Mouse (Mus musculus) brain, embryonic 18.5 days (tissue): Measurements from ENCODE around the gene Fbxo34.
"Not testable (repeated sequence)": the region's sequence is repeated elsewhere in the genome, so short reads cannot be mapped to it uniquely, and the experiment has no call there.

Experiments
- DNase-seq: peaks from one replicate; pipeline ENCODE4 v3.0.0-alpha.2; 2012; ENCODE audit warnings: low read depth, low spot score

Gene Fbxo34

GRCm38 (mm10) chr14:47450121-47450520, at the start of gene Fbxo34:
Gene Fbxo34, plus strand, starts transcription at chr14:47450421.
- DNase-seq: not testable (repeated sequence)

- DNase-seq: no peak
These were observed 47.5 kb upstream of the Fbxo34 start for GRCm38 (mm10) chr14:47402735-47403134.

DNA sequence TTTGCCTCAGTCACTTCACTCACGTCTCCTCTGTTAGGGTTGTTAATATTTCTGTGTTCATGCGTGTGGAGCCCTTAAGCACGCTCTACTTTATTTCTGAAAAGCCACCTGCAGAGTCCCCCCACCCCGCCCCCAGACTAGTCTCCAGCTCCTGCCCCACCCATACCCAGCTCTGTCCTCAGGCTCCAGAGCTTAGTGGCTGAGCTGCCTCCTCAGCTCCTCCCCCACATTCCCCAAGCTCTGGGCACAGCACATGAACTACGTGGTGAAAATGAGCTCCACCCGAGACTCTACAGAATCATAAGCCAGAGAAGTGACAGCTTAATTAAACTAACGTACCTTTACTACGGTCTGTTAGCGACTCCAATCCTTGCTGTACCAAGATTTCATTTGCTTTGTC, 44.2 kb upstream of the Fbxo34 start:
- no peak for DNase-seq

- DNase-seq: no peak
These were observed 32.9 kb upstream of the Fbxo34 start for GRCm38 (mm10) chr14:47417346-47417745.

- DNase-seq: peak; percentile 77
These were observed 32.2 kb upstream of the Fbxo34 start, which contains the start of gene Dlgap5 for GRCm38 (mm10) chr14:47417775-47418665. Gene Dlgap5, minus strand, starts transcription at chr14:47418407.

DNA sequence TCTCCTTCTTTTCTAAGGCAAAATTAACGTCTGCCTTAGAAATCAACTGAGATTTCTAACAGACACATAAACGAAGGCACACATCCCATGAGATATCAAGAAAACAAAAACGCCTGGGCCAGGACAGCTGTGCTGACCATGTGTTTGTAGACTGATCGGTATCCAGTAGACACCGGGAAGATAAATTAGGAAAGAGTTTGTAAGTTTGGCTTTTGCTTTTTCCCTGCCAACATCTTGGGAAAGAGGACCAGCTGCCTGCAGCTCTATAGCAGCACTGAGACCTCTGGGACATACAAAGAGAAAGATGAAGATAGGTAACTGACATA, 31.6 kb upstream of the Fbxo34 start:
- no peak for DNase-seq

- DNase-seq: no peak
These were observed 31.1 kb upstream of the Fbxo34 start for GRCm38 (mm10) chr14:47419034-47419625.

- no peak for DNase-seq
These were observed 30.4 kb upstream of the Fbxo34 start for GRCm38 (mm10) chr14:47419723-47420276.

DNA sequence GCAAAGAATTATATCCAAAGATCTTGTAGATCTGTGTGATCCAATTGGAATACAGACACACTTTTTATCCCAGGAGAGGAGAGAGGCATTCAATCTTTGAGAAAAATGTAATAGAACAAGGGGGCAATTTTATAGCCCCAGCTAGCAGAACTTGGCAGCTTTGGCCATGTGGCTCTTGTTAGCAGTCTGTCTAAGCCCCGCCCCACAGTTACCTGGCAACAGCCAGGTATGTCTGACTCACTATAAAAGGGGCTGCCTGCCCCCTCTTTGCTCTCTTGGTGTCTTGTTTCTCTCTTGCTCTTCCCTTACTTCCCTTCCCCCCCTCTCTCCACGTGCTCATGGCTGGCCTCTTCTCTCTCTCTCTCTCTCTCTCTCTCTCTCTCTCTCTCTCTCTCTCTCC, 28.6 kb upstream of the Fbxo34 start:
- no peak for DNase-seq

DNA sequence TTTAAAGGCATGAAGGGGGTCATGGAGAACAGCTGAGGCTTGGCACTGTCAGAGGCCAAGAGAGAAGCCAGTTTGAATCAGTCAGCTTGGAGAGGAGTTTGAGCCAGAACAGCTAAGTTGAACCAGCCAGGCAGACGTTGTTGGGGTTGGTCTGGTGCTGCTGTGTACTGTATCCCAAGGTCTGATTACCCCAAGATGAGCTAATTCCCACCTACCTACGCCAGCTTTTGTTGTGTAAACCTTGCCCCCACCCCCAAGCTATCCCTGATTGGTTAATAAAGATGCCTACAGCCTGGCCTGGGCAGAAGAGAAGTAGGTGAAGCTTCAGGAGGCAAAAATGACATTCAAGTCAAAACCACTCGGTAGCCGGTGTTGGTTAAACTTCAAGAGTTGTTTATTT, 27.8 kb upstream of the Fbxo34 start:
- no peak for DNase-seq

GRCm38 (mm10) chr14:47432987-47433386, 17.2 kb upstream of the Fbxo34 start:
- DNase-seq: no peak

DNA sequence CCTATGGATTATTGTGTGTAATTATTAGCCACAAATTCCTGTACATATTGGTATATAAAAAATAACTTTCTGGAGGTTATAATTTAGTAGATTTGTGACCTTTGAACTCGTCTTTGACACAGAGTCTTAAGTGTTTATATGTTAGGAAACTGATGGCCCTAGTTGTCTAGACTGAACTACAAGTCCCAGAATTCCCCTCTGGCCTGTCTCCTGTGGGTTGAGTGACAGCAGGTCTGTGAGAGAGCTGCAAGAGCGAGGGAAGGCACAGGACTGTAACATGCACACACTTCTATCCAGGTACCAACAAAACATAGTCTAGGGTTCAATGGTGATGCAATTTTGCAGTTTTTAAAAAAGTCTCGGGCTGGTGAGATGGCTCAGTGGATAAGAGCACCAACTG, 11.3 kb upstream of the Fbxo34 start:
- no peak for DNase-seq

- no peak for DNase-seq
These were observed 5.3 kb upstream of the Fbxo34 start for GRCm38 (mm10) chr14:47444907-47445306.

- DNase-seq: peak; percentile 18
These were observed 4.7 kb upstream of the Fbxo34 start for GRCm38 (mm10) chr14:47445331-47446095.

DNA sequence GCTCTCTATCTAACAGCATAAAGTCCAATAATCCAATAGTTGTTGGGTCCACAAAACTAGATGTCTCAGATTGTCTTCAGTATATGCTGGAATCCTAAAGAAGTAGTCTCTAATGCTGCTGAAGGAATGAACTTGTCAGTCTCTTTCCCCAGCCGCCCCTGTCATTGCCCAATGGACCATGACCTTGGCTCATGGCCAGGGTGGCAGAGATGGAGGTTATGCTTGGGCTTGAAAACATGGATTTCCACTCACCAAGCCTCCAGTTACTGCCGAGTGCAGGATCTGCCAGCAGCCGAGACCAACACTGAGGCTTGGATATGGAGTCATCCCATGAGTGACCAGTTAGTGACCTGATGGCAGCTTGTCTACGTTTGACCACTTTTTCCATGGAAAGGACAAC, 9.3 kb downstream of the Fbxo34 start:
- DNase-seq: no peak

- DNase-seq: no peak
These were observed 11.8 kb downstream of the Fbxo34 start for GRCm38 (mm10) chr14:47461997-47462396.

GRCm38 (mm10) chr14:47462453-47462852, 12.2 kb downstream of the Fbxo34 start:
- no peak for DNase-seq

DNA sequence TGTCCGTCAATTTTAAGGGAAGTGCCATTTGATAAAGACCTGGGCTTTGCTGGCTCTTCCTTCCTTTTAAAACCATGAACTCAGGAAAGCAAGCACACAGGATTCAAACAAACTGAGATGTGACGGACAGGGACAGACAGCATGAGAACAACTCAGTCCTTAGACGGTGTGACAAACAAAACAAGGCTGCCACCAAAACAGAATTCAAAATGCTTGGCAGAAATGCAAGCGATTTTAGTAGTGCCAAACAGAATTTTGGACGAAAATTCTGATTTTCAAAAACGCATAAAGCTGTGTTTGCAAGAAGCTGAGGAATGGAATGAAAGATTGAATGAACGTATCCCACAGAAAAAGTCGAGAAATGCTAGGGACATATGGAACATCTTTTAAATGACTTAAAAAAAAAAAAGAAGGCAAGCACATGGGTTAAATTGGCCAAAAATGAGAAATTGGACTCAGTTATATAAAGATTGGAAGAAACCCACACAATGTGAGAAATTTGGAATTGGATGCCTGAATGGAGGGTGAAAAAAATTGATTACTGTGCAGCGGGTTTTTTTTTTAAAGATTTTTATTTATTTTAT, 12.7 kb downstream of the Fbxo34 start:
- DNase-seq: peak; percentile 78

DNA sequence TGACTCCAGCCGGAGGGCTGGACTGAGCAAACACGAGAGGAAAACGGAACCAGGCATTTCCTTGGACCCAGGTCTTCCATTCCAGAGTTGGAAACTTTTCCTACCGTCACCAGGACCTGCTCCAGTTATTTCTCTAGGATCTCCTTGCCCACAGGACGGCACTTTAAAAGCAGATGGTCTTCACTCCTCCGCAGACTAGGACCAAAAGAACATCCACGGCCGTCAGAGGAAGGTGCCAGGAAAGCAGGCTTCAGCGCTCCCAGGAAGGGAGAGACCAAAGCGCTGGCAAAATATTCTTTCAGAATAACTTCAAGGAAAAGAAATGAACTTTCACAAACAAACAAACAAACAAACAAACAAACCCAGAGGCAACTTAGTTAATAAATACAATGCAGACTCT, 14.2 kb downstream of the Fbxo34 start:
- DNase-seq: no peak

GRCm38 (mm10) chr14:47465468-47466175, 15.4 kb downstream of the Fbxo34 start:
- DNase-seq: peak; percentile 43

GRCm38 (mm10) chr14:47472359-47472742, 22.1 kb downstream of the Fbxo34 start:
- DNase-seq: peak; percentile 78
